Mouse (Mus musculus) midbrain, embryonic 14.5 days (tissue): ENCODE measurements around the gene Zfp503. TPM values are rescaled to one million over a fixed set of nuclear protein-coding genes. Genes with fewer than 3 reads are reported as not detected.

Experiments used
- ATAC-seq: fragments of 200-750 bp; cut with Nextera tagmentation; 2 replicates; pipeline ENCODE4 v1.8.0; 2017; ENCODE audit warnings: moderate number of reproducible peaks, moderate library complexity; ENCODE audit not compliant: low FRiP score, low TSS enrichment
- DNase-seq: peaks from one replicate; pipeline ENCODE4 v3.0.0-alpha.2; 2015
- H3K27ac ChIP-seq: fragments of 300-500 bp; sonication (generic); replicated peaks from 2 replicates; pipeline ENCODE4 v1.5.1; 2014; ENCODE audit warnings: mild to moderate bottlenecking, low read depth, low read length, moderate library complexity
- H3K27me3 ChIP-seq: fragments of 300-500 bp; sonication (generic); 2 replicates; pipeline ENCODE4 v1.6.1; 2014; ENCODE audit warnings: low read length, control low read depth, mixed read lengths; ENCODE audit not compliant: control insufficient read depth, insufficient read depth
- H3K36me3 ChIP-seq: fragments of 300-500 bp; sonication (generic); 2 replicates; pipeline ENCODE4 v1.6.1; 2014; ENCODE audit warnings: low read length, control low read depth; ENCODE audit not compliant: control insufficient read depth, insufficient read depth
- H3K4me1 ChIP-seq: fragments of 300-500 bp; sonication (generic); 2 replicates; pipeline ENCODE4 v1.6.1; 2014; ENCODE audit warnings: mild to moderate bottlenecking, antibody characterized with exemption, low read length, control low read depth; ENCODE audit not compliant: control insufficient read depth, insufficient read depth
- H3K4me2 ChIP-seq: fragments of 300-500 bp; sonication (generic); 2 replicates; pipeline ENCODE4 v1.6.1; 2014; ENCODE audit warnings: mild to moderate bottlenecking, low read length, moderate library complexity
- H3K4me3 ChIP-seq: fragments of 300-500 bp; sonication (generic); replicated peaks from 2 replicates; pipeline ENCODE4 v1.5.1; 2014; ENCODE audit warnings: low read depth, low read length
- H3K9ac ChIP-seq: fragments of 300-500 bp; sonication (generic); replicated peaks from 2 replicates; pipeline ENCODE4 v1.6.1; 2014; ENCODE audit warnings: mild to moderate bottlenecking, low read length, moderate library complexity
- H3K9me3 ChIP-seq: fragments of 300-500 bp; sonication (generic); 2 replicates; pipeline ENCODE4 v1.6.1; 2016; ENCODE audit warnings: low read length, control low read depth, mixed read lengths; ENCODE audit not compliant: control insufficient read depth
- WGBS: fragments of 180-500 bp; shearing (Covaris S2); extraction: QIAGEN DNeasy Blood & Tissue Kit; methylation state at CpG from one replicate; pipeline ENCODE4 v1.1.7; 2014; 5-methylcytosine and 5-hydroxymethylcytosine counted together
- polyA plus RNA-seq: library from polyadenylated mRNA; unstranded; fragments of >200 nt; fragmentation: Nextera tagmentation; extraction: Ambion mirVana; gene quantifications from 2 replicates; pipeline ENCODE4 v1.2.1, GENCODE M21; 2014

The Zfp503 gene
- polyA plus RNA-seq, 1 experiment from 2014 or later, result 4.4 TPM

- DNase-seq, result peak; percentile 24
- Histone ChIP-seq H3K36me3 (no peaks in the 10 kb centered on the region), H3K4me2 (no peak overlapping the region), H3K27me3 (no peaks in the 10 kb centered on the region), H3K9ac (no peak overlapping the region), H3K9me3 (no peaks in the 10 kb centered on the region), H3K4me1 (no peaks in the 10 kb centered on the region), H3K27ac (no peak overlapping the region), H3K4me3 (no peak overlapping the region)
- WGBS, result 82% methylated on average over 8 of the region's 8 CpGs
- ATAC-seq, result no peak
Measured at GRCm38 (mm10) chr14:21959243-21959642, 30.2 kb downstream of the Zfp503 start.

DNA sequence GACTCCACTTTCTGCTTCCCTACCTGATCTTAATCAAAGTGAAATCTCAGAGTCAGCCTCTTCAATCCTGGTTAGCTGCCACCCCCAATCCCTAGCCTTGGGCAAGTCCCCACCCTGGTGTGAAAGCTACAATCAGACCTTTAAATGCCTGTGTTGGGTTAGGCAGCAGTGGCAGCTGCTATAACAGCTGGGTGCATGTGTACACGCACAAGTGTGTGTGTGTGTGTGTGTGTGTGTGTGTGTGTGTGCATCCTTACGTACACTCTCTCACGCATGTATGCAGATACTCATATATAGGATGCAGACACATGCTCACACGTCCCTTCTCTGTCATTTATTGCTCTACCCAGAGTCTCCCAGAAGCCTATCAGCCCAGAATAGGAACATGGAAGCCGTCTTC is 30.8 kb downstream of the Zfp503 start:
- H3K9me3 ChIP-seq, result no peaks in the 10 kb centered on the region
- WGBS, result 88% methylated on average over 5 of the region's 5 CpGs
- H3K9ac ChIP-seq, result no peak overlapping the region
- H3K4me2 ChIP-seq, result no peak overlapping the region
- H3K4me3 ChIP-seq, result no peak overlapping the region
- no peak overlapping the region for H3K27ac ChIP-seq
- ATAC-seq (no peak), DNase-seq (no peak)
- H3K27me3 ChIP-seq, result no peaks in the 10 kb centered on the region
- H3K4me1 ChIP-seq, result no peaks in the 10 kb centered on the region
- H3K36me3 ChIP-seq, result no peaks in the 10 kb centered on the region

DNA sequence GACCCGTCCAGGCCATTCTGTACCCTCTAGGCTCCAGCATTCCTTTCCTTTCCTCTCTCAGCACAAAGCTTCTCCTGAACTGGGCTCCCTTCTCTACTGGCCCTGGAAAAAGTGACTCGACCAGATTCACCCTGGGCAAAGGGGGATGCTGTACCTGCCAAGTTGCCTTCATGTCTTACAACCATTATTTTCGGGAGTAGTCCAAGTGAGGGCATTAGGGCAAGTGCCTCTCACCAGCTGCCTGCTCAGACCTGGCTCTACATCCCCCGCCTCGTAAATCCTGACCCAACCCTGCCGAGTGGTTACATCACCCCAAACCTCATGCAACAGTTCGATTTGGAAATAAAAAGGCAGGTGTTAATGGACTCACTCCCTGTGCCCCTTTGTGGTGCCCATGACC is 36.9 kb downstream of the Zfp503 start:
- 94% methylated on average over 7 of the region's 7 CpGs for WGBS
- no peak for ATAC-seq

GRCm38 (mm10) chr14:21951896-21952523 is 37.4 kb downstream of the Zfp503 start:
- Histone ChIP-seq H3K9me3 (no peaks in the 10 kb centered on the region), H3K4me2 (no peak overlapping the region), H3K27me3 (no peaks in the 10 kb centered on the region), H3K9ac (no peak overlapping the region), H3K4me1 (no peaks in the 10 kb centered on the region), H3K4me3 (no peak overlapping the region), H3K36me3 (no peaks in the 10 kb centered on the region), H3K27ac (no peak overlapping the region)
- DNase-seq (no peak), ATAC-seq (no peak)
- WGBS, result 88% methylated on average over 10 of the region's 10 CpGs

More for the DNA sequence above, 36.9 kb downstream of the Zfp503 start:
- no peak overlapping the region for H3K27ac ChIP-seq
- no peaks in the 10 kb centered on the region for H3K36me3 ChIP-seq
- H3K4me2 ChIP-seq, result no peak overlapping the region
- no peaks in the 10 kb centered on the region for H3K9me3 ChIP-seq
- H3K27me3 ChIP-seq, result no peaks in the 10 kb centered on the region
- H3K9ac ChIP-seq, result no peak overlapping the region
- no peak for DNase-seq
- no peaks in the 10 kb centered on the region for H3K4me1 ChIP-seq
- no peak overlapping the region for H3K4me3 ChIP-seq

- DNase-seq (peak; percentile 50), ATAC-seq (no peak)
- Histone ChIP-seq H3K27ac (no peak overlapping the region), H3K4me1 (no peaks in the 10 kb centered on the region), H3K9me3 (peaks cover 3% of the 10 kb centered on the region; the same call in 1 of the 2 replicates), H3K4me3 (no peak overlapping the region), H3K27me3 (no peaks in the 10 kb centered on the region), H3K4me2 (no peak overlapping the region), H3K9ac (no peak overlapping the region), H3K36me3 (no peaks in the 10 kb centered on the region)
- 58% methylated on average over 9 of the region's 9 CpGs for WGBS
Measured at GRCm38 (mm10) chr14:21944946-21945345, 44.5 kb downstream of the Zfp503 start.

GRCm38 (mm10) chr14:21941581-21941980 is 47.8 kb downstream of the Zfp503 start:
- Histone ChIP-seq H3K9me3 (peaks cover 3% of the 10 kb centered on the region; the same call in 1 of the 2 replicates), H3K36me3 (no peaks in the 10 kb centered on the region), H3K4me1 (no peaks in the 10 kb centered on the region), H3K4me3 (no peak overlapping the region), H3K27ac (no peak overlapping the region), H3K9ac (no peak overlapping the region), H3K4me2 (no peak overlapping the region), H3K27me3 (no peaks in the 10 kb centered on the region)
- DNase-seq (no peak), ATAC-seq (no peak)
- WGBS, result 68% methylated on average over 2 of the region's 2 CpGs

GRCm38 (mm10) chr14:21937116-21937515 is 52.3 kb downstream of the Zfp503 start:
- no peaks in the 10 kb centered on the region for H3K36me3 ChIP-seq
- ATAC-seq (no peak), DNase-seq (no peak)
- no peaks in the 10 kb centered on the region for H3K4me1 ChIP-seq
- H3K4me3 ChIP-seq, result no peak overlapping the region
- no peak overlapping the region for H3K27ac ChIP-seq
- no peak overlapping the region for H3K4me2 ChIP-seq
- WGBS, result 92% methylated on average over 2 of the region's 2 CpGs
- H3K9me3 ChIP-seq, result no peaks in the 10 kb centered on the region
- H3K27me3 ChIP-seq, result no peaks in the 10 kb centered on the region
- H3K9ac ChIP-seq, result no peak overlapping the region

- H3K9ac ChIP-seq, result no peak overlapping the region
- WGBS, result 84% methylated on average over 6 of the region's 6 CpGs
- no peak overlapping the region for H3K4me3 ChIP-seq
- H3K4me1 ChIP-seq, result no peaks in the 10 kb centered on the region
- ATAC-seq (no peak), DNase-seq (no peak)
- H3K27me3 ChIP-seq, result no peaks in the 10 kb centered on the region
- no peak overlapping the region for H3K27ac ChIP-seq
- H3K4me2 ChIP-seq, result no peak overlapping the region
- H3K9me3 ChIP-seq, result no peaks in the 10 kb centered on the region
- H3K36me3 ChIP-seq, result no peaks in the 10 kb centered on the region
Measured at GRCm38 (mm10) chr14:21936102-21936630, 53.2 kb downstream of the Zfp503 start.
